Mouse (Mus musculus): ENCODE results near the gene Scp2. TPM values are rescaled to one million over a fixed set of nuclear protein-coding genes. Genes with fewer than 3 reads are reported as not detected.
A peak's percentile ranks its signal among the peaks of the same experiment; 100 is the strongest.

The Scp2 gene
- polyA plus RNA-seq, 1 experiment from 2014 or later: 233 TPM

GRCm38 (mm10) chr4:108070286-108070685 lies 74.5 kb downstream of the Scp2 start:
- 73% methylated on average over 4 of the region's 4 CpGs for WGBS
- ATAC-seq (ENCODE audit: low FRiP score): no peak
- H3K27ac ChIP-seq (ENCODE audit: low read depth, low read length): no peak overlapping the region
- H3K27me3 ChIP-seq (ENCODE audit: control insufficient read depth, insufficient read depth, low read length): no peaks in the 10 kb centered on the region
- no peak for DNase-seq (ENCODE audit: low spot score, missing footprints)
- H3K4me1 ChIP-seq (ENCODE audit: control insufficient read depth, insufficient read depth, low read length): peaks cover 6% of the 10 kb centered on the region
- no peaks in the 10 kb centered on the region for H3K9me3 ChIP-seq (ENCODE audit: control insufficient read depth, low read length)
- peak overlapping the region; percentile 50 for H3K4me3 ChIP-seq (ENCODE audit: low read depth, low read length)
- no peaks in the 10 kb centered on the region for H3K36me3 ChIP-seq (ENCODE audit: control insufficient read depth, insufficient read depth, low read length)
- H3K9ac ChIP-seq (ENCODE audit: low read length): peak overlapping the region; percentile 71
- peak overlapping the region; percentile 81 for H3K4me2 ChIP-seq

DNA sequence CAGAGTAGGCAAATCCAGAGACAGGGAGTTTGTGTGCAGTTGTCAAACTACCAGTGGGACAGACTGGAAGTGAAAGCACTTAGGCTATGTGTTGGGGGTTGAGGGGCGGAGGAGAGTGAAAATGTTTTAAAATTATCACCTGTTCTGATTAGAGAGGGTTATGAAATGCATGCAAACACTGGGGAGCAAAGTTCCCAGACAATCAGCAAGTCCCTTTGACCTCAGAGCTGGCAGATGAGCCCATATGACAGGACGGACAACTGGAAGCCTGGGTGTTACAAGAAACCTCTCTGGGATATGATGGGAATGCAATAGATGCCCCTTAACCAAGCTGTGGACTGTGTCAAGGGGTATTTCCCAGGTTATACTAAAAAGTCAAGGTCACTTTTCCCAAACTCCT lies 76.7 kb downstream of the Scp2 start:
- H3K4me2 ChIP-seq: no peak overlapping the region
- H3K9ac ChIP-seq (ENCODE audit: low read length): no peak overlapping the region
- no peaks in the 10 kb centered on the region; the same call in 1 of the 2 replicates for H3K36me3 ChIP-seq (ENCODE audit: control insufficient read depth, insufficient read depth, low read length)
- H3K27me3 ChIP-seq (ENCODE audit: control insufficient read depth, insufficient read depth, low read length): no peaks in the 10 kb centered on the region
- H3K9me3 ChIP-seq (ENCODE audit: control insufficient read depth, low read length): no peaks in the 10 kb centered on the region
- DNase-seq (ENCODE audit: low spot score, missing footprints) (no peak), ATAC-seq (ENCODE audit: low FRiP score) (no peak)
- H3K27ac ChIP-seq (ENCODE audit: low read depth, low read length): no peak overlapping the region
- WGBS: 91% methylated on average over 2 of the region's 2 CpGs
- H3K4me1 ChIP-seq (ENCODE audit: control insufficient read depth, insufficient read depth, low read length): peaks cover 6% of the 10 kb centered on the region
- no peak overlapping the region for H3K4me3 ChIP-seq (ENCODE audit: low read depth, low read length)

DNA sequence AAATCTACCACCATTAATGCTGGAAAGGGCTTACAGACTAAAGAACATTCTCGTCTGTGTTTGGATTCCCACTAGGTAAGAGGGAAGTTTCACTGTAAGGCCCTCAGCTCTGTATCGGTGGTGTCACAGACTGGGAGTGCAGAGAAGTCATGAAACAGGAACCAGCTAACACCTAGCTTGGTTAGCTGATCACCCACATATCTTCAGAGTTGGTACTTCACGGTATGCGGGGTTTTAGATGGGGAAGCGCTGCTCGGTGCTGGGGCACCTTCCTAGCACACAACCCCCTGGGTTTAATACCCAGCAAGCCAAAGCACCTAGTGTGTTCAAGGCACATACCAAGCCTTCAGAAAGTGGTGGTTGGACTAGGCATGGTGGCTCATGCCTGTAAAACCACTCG lies 77.5 kb downstream of the Scp2 start:
- H3K4me3 ChIP-seq (ENCODE audit: low read depth, low read length): no peak overlapping the region
- H3K36me3 ChIP-seq (ENCODE audit: control insufficient read depth, insufficient read depth, low read length): no peaks in the 10 kb centered on the region; the same call in 1 of the 2 replicates
- H3K4me2 ChIP-seq: no peak overlapping the region
- H3K27ac ChIP-seq (ENCODE audit: low read depth, low read length): no peak overlapping the region
- DNase-seq (ENCODE audit: low spot score, missing footprints) (no peak), ATAC-seq (ENCODE audit: low FRiP score) (no peak)
- no peaks in the 10 kb centered on the region for H3K27me3 ChIP-seq (ENCODE audit: control insufficient read depth, insufficient read depth, low read length)
- no peak overlapping the region for H3K9ac ChIP-seq (ENCODE audit: low read length)
- H3K9me3 ChIP-seq (ENCODE audit: control insufficient read depth, low read length): no peaks in the 10 kb centered on the region
- WGBS: 91% methylated on average over 7 of the region's 7 CpGs
- peaks cover 6% of the 10 kb centered on the region for H3K4me1 ChIP-seq (ENCODE audit: control insufficient read depth, insufficient read depth, low read length)

GRCm38 (mm10) chr4:108066569-108066968 lies 78.2 kb downstream of the Scp2 start:
- Histone ChIP-seq H3K9me3 (ENCODE audit: control insufficient read depth, low read length) (no peaks in the 10 kb centered on the region), H3K36me3 (ENCODE audit: control insufficient read depth, insufficient read depth, low read length) (no peaks in the 10 kb centered on the region; the same call in 1 of the 2 replicates), H3K27ac (ENCODE audit: low read depth, low read length) (no peak overlapping the region), H3K4me2 (no peak overlapping the region), H3K9ac (ENCODE audit: low read length) (no peak overlapping the region), H3K27me3 (ENCODE audit: control insufficient read depth, insufficient read depth, low read length) (no peaks in the 10 kb centered on the region), H3K4me3 (ENCODE audit: low read depth, low read length) (no peak overlapping the region), H3K4me1 (ENCODE audit: control insufficient read depth, insufficient read depth, low read length) (peaks cover 6% of the 10 kb centered on the region)
- ATAC-seq (ENCODE audit: low FRiP score) (no peak), DNase-seq (ENCODE audit: low spot score, missing footprints) (no peak)
- 89% methylated on average over 4 of the region's 4 CpGs for WGBS

DNA sequence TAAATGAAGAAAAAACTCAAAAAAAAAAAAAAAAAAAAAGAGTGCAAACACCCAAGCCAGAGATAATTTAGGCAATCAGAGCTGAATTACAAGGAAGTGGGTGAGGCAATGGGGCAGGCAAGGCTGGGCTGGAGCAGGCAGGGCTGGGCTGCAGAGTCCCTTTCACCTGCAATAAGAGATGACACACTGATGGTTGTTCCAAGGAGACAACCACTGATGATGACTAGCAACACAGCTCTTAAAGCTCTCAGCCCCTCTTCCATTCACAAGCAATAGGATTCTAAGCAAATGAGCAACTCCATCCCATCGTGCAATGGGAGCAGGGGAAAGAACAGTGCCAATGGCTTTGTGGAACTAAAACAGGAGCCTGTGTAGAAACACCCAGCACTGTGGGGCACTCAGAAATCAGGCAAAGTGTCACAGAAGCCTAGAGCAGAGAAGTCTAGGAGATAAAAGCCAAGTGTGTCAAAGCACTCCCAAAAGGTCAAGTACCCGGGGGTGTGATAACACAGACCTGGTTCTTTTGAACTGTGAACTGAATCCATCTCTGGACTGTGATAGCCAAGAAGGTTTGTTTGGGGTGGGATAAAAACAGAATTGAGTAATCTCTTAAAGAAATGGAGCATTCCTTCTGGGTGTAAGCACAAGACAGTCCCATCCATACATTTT lies 79.5 kb downstream of the Scp2 start:
- H3K4me1 ChIP-seq (ENCODE audit: control insufficient read depth, insufficient read depth, low read length): peaks cover 1% of the 10 kb centered on the region
- H3K9me3 ChIP-seq (ENCODE audit: control insufficient read depth, low read length): no peaks in the 10 kb centered on the region
- no peak overlapping the region for H3K4me2 ChIP-seq
- H3K27me3 ChIP-seq (ENCODE audit: control insufficient read depth, insufficient read depth, low read length): no peaks in the 10 kb centered on the region
- no peaks in the 10 kb centered on the region; the same call in 1 of the 2 replicates for H3K36me3 ChIP-seq (ENCODE audit: control insufficient read depth, insufficient read depth, low read length)
- no peak overlapping the region for H3K27ac ChIP-seq (ENCODE audit: low read depth, low read length)
- no peak overlapping the region for H3K9ac ChIP-seq (ENCODE audit: low read length)
- DNase-seq (ENCODE audit: low spot score, missing footprints) (no peak), ATAC-seq (ENCODE audit: low FRiP score) (no peak)
- WGBS: 88% methylated on average over 2 of the region's 2 CpGs
- H3K4me3 ChIP-seq (ENCODE audit: low read depth, low read length): no peak overlapping the region

GRCm38 (mm10) chr4:108063616-108064015 lies 81.2 kb downstream of the Scp2 start:
- WGBS: 89% methylated on average over 6 of the region's 6 CpGs
- no peaks in the 10 kb centered on the region; the same call in 1 of the 2 replicates for H3K36me3 ChIP-seq (ENCODE audit: control insufficient read depth, insufficient read depth, low read length)
- H3K27me3 ChIP-seq (ENCODE audit: control insufficient read depth, insufficient read depth, low read length): no peaks in the 10 kb centered on the region
- no peak overlapping the region for H3K9ac ChIP-seq (ENCODE audit: low read length)
- H3K4me3 ChIP-seq (ENCODE audit: low read depth, low read length): no peak overlapping the region
- DNase-seq (ENCODE audit: low spot score, missing footprints): no peak
- no peaks in the 10 kb centered on the region for H3K4me1 ChIP-seq (ENCODE audit: control insufficient read depth, insufficient read depth, low read length)
- H3K4me2 ChIP-seq: no peak overlapping the region
- ATAC-seq (ENCODE audit: low FRiP score): no peak
- no peak overlapping the region for H3K27ac ChIP-seq (ENCODE audit: low read depth, low read length)
- H3K9me3 ChIP-seq (ENCODE audit: control insufficient read depth, low read length): no peaks in the 10 kb centered on the region

DNA sequence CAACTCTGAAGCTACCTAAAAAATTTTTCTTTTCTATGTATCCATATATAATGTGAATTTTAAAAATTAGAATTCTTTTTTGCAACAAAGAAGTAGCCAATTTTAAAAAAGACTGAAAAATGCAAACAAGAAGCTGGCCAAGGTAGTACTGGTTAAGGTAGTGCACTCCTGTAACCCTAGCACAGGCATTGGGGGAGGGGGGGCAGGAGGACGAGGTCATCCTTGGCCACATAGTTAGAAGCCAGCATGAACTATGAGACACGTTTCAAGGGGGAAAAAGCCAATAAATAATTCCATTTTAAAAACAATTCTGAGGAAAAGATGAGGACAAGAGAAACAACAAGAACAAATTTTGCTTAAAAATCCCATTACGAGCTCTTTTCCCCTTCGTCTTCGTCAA lies 82.3 kb downstream of the Scp2 start:
- no peaks in the 10 kb centered on the region; the same call in 1 of the 2 replicates for H3K36me3 ChIP-seq (ENCODE audit: control insufficient read depth, insufficient read depth, low read length)

GRCm38 (mm10) chr4:108060774-108061173 lies 84.0 kb downstream of the Scp2 start:
- 80% methylated on average over 4 of the region's 4 CpGs for WGBS
- H3K27me3 ChIP-seq (ENCODE audit: control insufficient read depth, insufficient read depth, low read length): no peaks in the 10 kb centered on the region
- H3K9ac ChIP-seq (ENCODE audit: low read length): no peak overlapping the region
- no peak overlapping the region for H3K4me2 ChIP-seq
- H3K4me3 ChIP-seq (ENCODE audit: low read depth, low read length): no peak overlapping the region
- H3K9me3 ChIP-seq (ENCODE audit: control insufficient read depth, low read length): no peaks in the 10 kb centered on the region
- H3K27ac ChIP-seq (ENCODE audit: low read depth, low read length): no peak overlapping the region
- H3K36me3 ChIP-seq (ENCODE audit: control insufficient read depth, insufficient read depth, low read length): no peaks in the 10 kb centered on the region; the same call in 1 of the 2 replicates
- DNase-seq (ENCODE audit: low spot score, missing footprints) (no peak), ATAC-seq (ENCODE audit: low FRiP score) (no peak)
- no peaks in the 10 kb centered on the region for H3K4me1 ChIP-seq (ENCODE audit: control insufficient read depth, insufficient read depth, low read length)

More for the DNA sequence above, 82.3 kb downstream of the Scp2 start:
- H3K4me2 ChIP-seq: no peak overlapping the region
- H3K4me3 ChIP-seq (ENCODE audit: low read depth, low read length): no peak overlapping the region
- ATAC-seq (ENCODE audit: low FRiP score) (no peak), DNase-seq (ENCODE audit: low spot score, missing footprints) (no peak)
- no peak overlapping the region for H3K27ac ChIP-seq (ENCODE audit: low read depth, low read length)
- no peaks in the 10 kb centered on the region for H3K9me3 ChIP-seq (ENCODE audit: control insufficient read depth, low read length)
- WGBS: 94% methylated on average over 5 of the region's 5 CpGs
- H3K4me1 ChIP-seq (ENCODE audit: control insufficient read depth, insufficient read depth, low read length): no peaks in the 10 kb centered on the region
- no peaks in the 10 kb centered on the region for H3K27me3 ChIP-seq (ENCODE audit: control insufficient read depth, insufficient read depth, low read length)
- no peak overlapping the region for H3K9ac ChIP-seq (ENCODE audit: low read length)

GRCm38 (mm10) chr4:108059601-108060379 lies 85.0 kb downstream of the Scp2 start:
- Histone ChIP-seq H3K9me3 (ENCODE audit: control insufficient read depth, low read length) (no peaks in the 10 kb centered on the region), H3K36me3 (ENCODE audit: control insufficient read depth, insufficient read depth, low read length) (no peaks in the 10 kb centered on the region; the same call in 1 of the 2 replicates), H3K27me3 (ENCODE audit: control insufficient read depth, insufficient read depth, low read length) (no peaks in the 10 kb centered on the region), H3K27ac (ENCODE audit: low read depth, low read length) (0 out of 2 replicates have a peak overlapping the region, but pooled peaks have one; percentile 25), H3K4me1 (ENCODE audit: control insufficient read depth, insufficient read depth, low read length) (no peaks in the 10 kb centered on the region), H3K4me2 (no peak overlapping the region), H3K9ac (ENCODE audit: low read length) (peak overlapping the region; percentile 47; the same call in 1 of the 2 replicates), H3K4me3 (ENCODE audit: low read depth, low read length) (no peak overlapping the region)
- 42% methylated on average over 19 of the region's 19 CpGs for WGBS
- no peak for DNase-seq (ENCODE audit: low spot score, missing footprints)
- no peak for ATAC-seq (ENCODE audit: low FRiP score)

All from midbrain, embryonic 11.5 days (tissue).